Mouse (Mus musculus) left cerebral cortex, adult 6 months (tissue): ENCODE measurements around the gene Spag5. TPM values are rescaled to one million over a fixed set of nuclear protein-coding genes. Genes with fewer than 3 reads are reported as not detected.

ENCODE experiments used
- long read RNA-seq, 2 experiments: library from polyadenylated mRNA; unstranded; transcript quantifications; one replicate each; pipeline ENCODE4 v2.0.0; 2019 to 2020
- polyA plus RNA-seq: library from polyadenylated mRNA; unstranded; fragments of <200 nt; fragmentation: Nextera tagmentation; gene quantifications from 2 replicates; pipeline ENCODE4 v1.2.3, GENCODE M21; 2021

The Spag5 gene
- polyA plus RNA-seq: 1.7 TPM in 2 replicates
- long read RNA-seq, experiment 1, partial matches to known transcripts: 2 of 15 reads
- long read RNA-seq, experiment 1, other reads (novel, unspliced or antisense): 11 of 15 reads
- long read RNA-seq, experiment 2, partial matches to known transcripts: 3 of 3 reads
- long read RNA-seq, experiment 2, other reads (novel, unspliced or antisense): 0 of 3 reads

DNA sequence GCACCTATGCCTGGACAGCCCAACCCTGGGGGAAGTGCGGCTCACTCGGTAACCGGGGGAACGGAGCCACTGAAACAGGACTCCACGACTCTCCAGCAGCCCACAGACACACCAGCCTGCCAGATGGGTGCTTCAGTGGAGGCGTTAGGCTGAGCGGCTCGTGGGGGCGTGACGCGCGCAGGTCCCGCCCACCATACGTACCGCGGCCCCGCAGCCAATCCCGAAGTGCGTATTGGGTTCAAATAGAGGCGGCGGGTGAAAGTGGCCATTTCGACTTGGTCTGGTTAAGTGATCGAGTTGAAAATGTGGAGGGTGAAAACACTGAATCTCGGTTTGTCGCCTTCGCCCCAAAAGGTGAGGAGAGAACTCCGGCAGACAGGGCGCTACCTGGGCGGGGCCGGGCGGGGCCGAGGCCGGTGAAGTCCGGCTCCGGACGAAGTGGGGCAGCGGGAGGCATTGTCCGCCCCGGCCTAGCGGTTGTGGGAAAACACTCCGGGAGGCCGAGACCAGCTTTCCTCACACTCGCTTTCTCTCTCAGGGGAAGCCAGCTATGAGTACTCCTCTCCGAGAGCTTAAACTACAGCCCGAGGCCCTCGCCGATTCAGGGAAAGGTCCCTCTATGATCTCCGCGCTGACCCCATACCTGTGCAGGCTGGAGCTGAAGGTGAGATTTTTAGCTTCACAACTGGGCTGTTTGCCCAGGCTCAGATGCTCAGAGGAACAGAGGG lies at the start of gene Spag5:
Spag5 (plus strand) TSS at position 173 of the 728 bp plus-strand sequence.

DNA sequence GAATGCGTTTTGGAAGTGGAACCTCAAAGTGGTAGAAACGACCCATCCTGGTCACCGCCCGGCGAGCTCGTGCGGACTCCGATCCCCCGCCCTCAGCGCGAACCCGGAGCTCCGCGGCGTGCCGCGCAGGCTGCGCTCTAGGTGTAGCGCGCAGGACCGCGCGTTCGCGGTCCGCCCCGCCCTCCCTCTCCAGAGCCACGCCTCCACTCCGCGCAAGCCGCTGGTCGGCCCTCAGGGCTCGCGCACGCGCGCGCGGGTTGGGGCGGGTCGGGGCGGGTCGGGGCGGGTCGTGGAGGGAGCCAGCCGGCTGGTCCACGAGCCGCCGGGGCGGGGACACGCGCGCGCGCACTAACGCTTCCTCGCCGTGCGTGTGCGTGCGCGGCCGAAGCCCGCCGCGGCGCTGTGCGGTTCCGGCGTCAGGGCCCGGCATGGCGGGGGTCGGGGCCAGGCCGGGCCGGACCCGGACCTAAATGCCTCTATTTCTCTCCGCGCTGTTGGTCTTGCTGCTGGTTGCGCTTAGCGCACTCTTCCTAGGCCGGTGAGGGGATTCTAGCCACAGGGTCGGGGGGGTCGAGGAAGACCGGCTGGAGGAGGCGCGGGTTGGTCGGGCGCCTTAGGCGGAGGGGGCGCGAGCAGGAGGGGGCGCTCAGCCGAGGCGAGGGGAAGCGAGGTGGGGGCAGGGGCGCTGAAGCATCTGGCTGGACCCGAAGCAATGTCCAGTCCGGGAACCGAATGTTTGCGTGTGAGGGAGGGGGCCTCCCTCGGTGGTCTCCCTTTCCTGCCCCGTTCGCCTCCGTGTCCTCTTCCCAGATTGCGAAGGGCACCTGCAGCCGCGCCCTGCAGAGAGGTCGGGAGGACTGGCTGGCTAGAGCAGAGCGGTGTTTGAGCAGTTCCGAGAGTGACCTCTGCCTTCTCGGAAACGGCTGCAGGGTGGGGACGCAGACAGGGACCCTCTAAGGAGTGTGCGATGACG lies 39.7 kb upstream of the Spag5 start, which contains the start of gene 2610507B11Rik:
2610507B11Rik (plus strand) TSS at position 373 of the 973 bp plus-strand sequence.

DNA sequence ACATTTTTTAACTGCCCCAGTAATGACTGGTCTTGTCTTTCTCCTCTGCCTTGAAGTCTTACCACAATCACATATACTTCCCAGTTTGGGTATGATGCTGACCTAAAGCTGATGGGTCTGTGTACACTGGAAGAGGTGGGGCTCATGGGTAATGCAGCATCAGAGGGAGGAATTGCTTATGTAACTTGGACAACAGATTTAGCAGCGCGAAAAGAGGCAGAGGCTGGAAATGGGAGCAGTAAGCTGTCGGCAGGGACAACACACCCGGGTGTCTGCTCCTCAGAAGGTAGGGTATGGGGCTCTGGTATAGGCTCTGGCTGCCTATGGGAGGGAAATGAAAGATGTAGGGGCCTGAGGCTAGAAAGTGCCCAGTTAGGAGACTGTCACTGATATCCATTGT lies 10.7 kb upstream of the Spag5 start, which contains the start of gene BC030499:
BC030499 (plus strand) TSS at position 188 of the 400 bp plus-strand sequence.

DNA sequence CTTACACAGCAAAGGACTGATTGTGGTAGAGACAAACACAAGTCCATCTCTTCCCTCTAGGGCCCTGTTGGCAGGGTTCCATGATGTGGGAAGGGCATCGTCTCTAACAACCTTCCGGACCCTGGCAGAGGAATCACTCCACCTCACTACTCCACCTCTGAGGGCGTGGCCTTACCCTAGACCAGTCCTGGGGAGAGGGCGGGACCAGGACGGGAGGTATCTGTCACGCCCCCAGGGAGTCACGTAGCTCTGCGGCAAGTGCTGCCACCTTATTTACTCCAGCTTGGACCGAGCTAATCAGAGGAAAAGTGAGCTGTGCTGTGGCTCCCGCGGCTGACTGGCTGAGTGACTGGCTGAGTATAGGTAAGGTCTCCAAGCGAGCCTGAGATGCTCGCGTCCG lies 21.5 kb downstream of the Spag5 start, which contains the start of gene Aldoc:
Aldoc (plus strand) TSS at position 109 of the 400 bp plus-strand sequence.

DNA sequence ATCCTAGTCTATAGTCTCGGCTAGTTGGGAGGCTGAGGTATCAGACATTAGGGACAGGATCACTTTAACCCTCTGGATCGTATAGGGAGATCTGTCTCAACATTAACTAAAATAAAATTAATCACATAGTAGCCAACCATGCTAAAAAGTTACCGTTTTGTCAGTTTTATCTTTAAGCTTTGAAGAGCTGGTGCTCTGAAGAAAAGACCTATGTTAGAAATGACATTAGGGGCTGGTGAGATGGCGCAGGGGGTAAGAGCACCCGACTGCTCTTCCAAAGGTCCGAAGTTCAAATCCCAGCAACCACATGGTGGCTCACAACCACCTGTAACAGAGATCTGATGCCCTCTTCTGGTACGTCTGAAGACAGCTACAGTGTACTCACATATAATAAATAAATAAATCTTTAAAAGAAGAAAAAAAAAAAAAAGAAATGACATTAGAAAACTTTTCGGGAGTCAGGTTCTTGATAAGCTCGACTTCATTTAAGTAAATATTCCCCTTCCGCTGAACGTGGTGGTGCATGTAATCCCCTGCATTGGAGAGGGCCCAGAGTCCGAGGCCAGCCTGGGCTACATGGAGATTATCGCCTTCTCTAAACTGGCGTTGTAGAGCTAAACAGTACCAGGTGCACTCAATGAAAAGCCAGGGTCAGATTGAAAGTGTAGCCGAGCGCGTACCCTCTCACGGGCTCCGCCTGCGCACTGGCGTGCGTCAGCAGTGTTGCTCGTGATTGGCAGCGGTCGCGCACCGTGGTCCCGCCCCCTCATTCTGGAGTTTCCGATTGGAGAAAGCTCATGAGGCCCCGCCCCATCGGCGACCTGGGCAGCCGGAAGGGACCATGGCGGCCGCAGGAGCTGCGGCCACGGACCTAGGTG lies 26.5 kb downstream of the Spag5 start, which contains the start of gene Pigs:
Pigs (plus strand) TSS at position 782 of the 878 bp plus-strand sequence.

DNA sequence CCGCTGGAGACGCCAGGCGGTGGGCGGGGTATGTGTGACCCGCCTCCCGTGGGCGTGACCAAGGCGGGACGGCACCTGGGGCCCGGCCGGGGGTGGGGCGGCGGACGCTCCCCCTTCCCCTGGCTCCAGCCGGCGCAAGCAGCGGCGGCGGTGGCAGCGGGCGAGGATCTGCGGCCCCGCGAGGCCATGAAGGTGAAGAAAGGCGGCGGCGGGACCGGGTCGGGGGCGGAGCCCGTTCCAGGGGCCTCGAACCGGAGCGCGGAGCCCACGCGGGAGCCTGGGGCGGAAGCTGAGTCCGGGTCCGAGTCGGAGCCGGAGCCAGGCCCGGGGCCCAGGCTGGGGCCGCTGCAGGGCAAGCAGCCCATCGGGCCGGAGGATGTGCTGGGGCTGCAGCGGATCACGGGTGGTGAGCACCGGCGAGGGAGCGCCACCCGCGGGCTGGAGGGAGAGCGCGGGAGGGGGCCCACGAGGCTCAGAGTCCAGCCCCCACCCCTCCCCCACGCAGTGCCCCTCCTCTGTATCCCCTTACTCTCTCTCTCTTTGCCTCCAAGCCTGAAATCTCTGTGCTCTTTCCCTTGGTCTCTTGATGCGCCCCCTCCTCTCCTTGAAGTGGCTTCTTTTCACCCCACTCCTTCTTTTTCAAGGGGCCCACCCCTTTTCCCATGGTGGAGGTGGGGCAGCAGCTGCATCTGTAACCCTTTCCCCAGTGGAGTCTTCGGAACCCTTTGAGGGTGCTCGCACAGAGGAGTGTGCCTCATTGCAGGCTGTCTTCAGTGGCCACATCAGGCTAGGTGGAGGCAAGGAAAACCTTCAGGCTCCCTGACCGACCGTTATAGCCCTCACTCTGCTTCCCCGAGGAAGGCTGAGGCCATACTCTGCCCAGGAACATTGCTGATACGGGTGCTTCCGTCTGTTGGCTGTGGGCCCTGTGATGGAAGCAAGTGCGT lies 42.3 kb downstream of the Spag5 start, which contains the start of gene Unc119:
Unc119 (plus strand) TSS at position 102 of the 947 bp plus-strand sequence.

Other genes with a start within 250 kb of the Spag5 start
- 11.0 and 13.0 TPM in 2 replicates for gene Eral1, start 221.1 kb upstream of the Spag5 start, polyA plus RNA-seq
- gene Fam222b, start 206.9 kb upstream of the Spag5 start, polyA plus RNA-seq: 8.8 and 12.2 TPM in 2 replicates
- gene Traf4, start 135.9 kb upstream of the Spag5 start, polyA plus RNA-seq: 3.4 and 8.9 TPM in 2 replicates
- 1.9 TPM in 2 replicates for gene Nek8, start 124.9 kb upstream of the Spag5 start, polyA plus RNA-seq
- 38.5 and 43.5 TPM in 2 replicates for gene Tlcd1, start 124.8 kb upstream of the Spag5 start, polyA plus RNA-seq
- 870 and 1,461 TPM in 2 replicates for gene Rpl23a, start 117.9 kb upstream of the Spag5 start, polyA plus RNA-seq
- 14.8 and 17.6 TPM in 2 replicates for gene Rab34, start 113.1 kb upstream of the Spag5 start, polyA plus RNA-seq
- 5.5 and 6.3 TPM in 2 replicates for gene Proca1, start 108.1 kb upstream of the Spag5 start, polyA plus RNA-seq
- 129 and 164 TPM in 2 replicates for gene Sdf2, start 55.8 kb upstream of the Spag5 start, polyA plus RNA-seq
- gene Supt6, start 55.5 kb upstream of the Spag5 start, polyA plus RNA-seq: 11.8 and 13.1 TPM in 2 replicates
- 46.6 and 50.5 TPM in 2 replicates for gene 2610507B11Rik, start 39.8 kb upstream of the Spag5 start, polyA plus RNA-seq
- gene BC030499, start 10.7 kb upstream of the Spag5 start, polyA plus RNA-seq: 2.7 and 2.8 TPM in 2 replicates
- 1,417 and 1,712 TPM in 2 replicates for gene Aldoc, start 21.4 kb downstream of the Spag5 start, polyA plus RNA-seq
- 53.9 and 59.8 TPM in 2 replicates for gene Pigs, start 26.9 kb downstream of the Spag5 start, polyA plus RNA-seq
- 7.4 and 56.0 TPM in 2 replicates for gene Unc119, start 42.0 kb downstream of the Spag5 start, polyA plus RNA-seq
- gene Foxn1, start 85.0 kb downstream of the Spag5 start, polyA plus RNA-seq: not detected in 2 replicates
- gene Slc13a2, start 120.7 kb downstream of the Spag5 start, polyA plus RNA-seq: not detected in 2 replicates
- gene Slc46a1, start 164.2 kb downstream of the Spag5 start, polyA plus RNA-seq: 12.3 and 16.4 TPM in 2 replicates
- 16.2 and 17.2 TPM in 2 replicates for gene Sarm1, start 196.2 kb downstream of the Spag5 start, polyA plus RNA-seq
- 50.1 and 59.0 TPM in 2 replicates for gene Vtn, start 197.6 kb downstream of the Spag5 start, polyA plus RNA-seq
- 1.9 and 2.2 TPM in 2 replicates for gene Sebox, start 201.9 kb downstream of the Spag5 start, polyA plus RNA-seq
- gene Tmem199, start 210.6 kb downstream of the Spag5 start, polyA plus RNA-seq: 61.9 and 65.7 TPM in 2 replicates
- gene Poldip2, start 210.7 kb downstream of the Spag5 start, polyA plus RNA-seq: 155 and 159 TPM in 2 replicates
- gene Tnfaip1, start 234.8 kb downstream of the Spag5 start, polyA plus RNA-seq: 16.2 and 24.4 TPM in 2 replicates
- 185 and 201 TPM in 2 replicates for gene Ift20, start 234.8 kb downstream of the Spag5 start, polyA plus RNA-seq
- 40.5 and 42.6 TPM in 2 replicates for gene Tmem97, start 249.2 kb downstream of the Spag5 start, polyA plus RNA-seq